Mouse (Mus musculus) forebrain, postnatal 0 days (tissue): Measurements from ENCODE around the gene Gripap1. TPM values are rescaled to one million over a fixed set of nuclear protein-coding genes. Genes with fewer than 3 reads are reported as not detected.

ENCODE experiments used
- ATAC-seq: fragments of 200-750 bp; cut with Nextera tagmentation; 2 replicates; pipeline ENCODE4 v1.8.0; 2017; ENCODE audit warnings: mild to moderate bottlenecking, moderate library complexity
- DNase-seq: peaks from one replicate; pipeline ENCODE4 v3.0.0-alpha.2; 2015
- H3K27ac ChIP-seq: fragments of 300-500 bp; sonication (generic); 2 replicates; pipeline ENCODE4 v1.5.1; 2014; ENCODE audit warnings: low read depth, mild to moderate bottlenecking, antibody characterized with exemption, low read length, moderate library complexity, mixed read lengths
- H3K27me3 ChIP-seq: fragments of 300-500 bp; sonication (generic); 2 replicates; pipeline ENCODE4 v1.6.1; 2014; ENCODE audit warnings: mild to moderate bottlenecking, low read length, mixed read lengths; ENCODE audit not compliant: insufficient read depth
- H3K36me3 ChIP-seq: fragments of 300-500 bp; sonication (generic); 2 replicates; pipeline ENCODE4 v1.6.1; 2014; ENCODE audit warnings: mild to moderate bottlenecking, moderate library complexity; ENCODE audit not compliant: insufficient read depth
- H3K4me1 ChIP-seq: fragments of 300-500 bp; sonication (generic); 2 replicates; pipeline ENCODE4 v1.6.1; 2014; ENCODE audit warnings: antibody characterized with exemption; ENCODE audit not compliant: insufficient read depth
- H3K4me2 ChIP-seq: fragments of 300-500 bp; sonication (generic); 2 replicates; pipeline ENCODE4 v1.6.1; 2014; ENCODE audit warnings: low read depth, mild to moderate bottlenecking, moderate library complexity
- H3K4me3 ChIP-seq: fragments of 300-500 bp; sonication (generic); 2 replicates; pipeline ENCODE4 v1.5.1; 2014; ENCODE audit warnings: low read depth, low read length, mixed read lengths
- H3K9ac ChIP-seq: fragments of 300-500 bp; sonication (generic); 2 replicates; pipeline ENCODE4 v1.6.1; 2014; ENCODE audit warnings: mild to moderate bottlenecking
- H3K9me3 ChIP-seq: fragments of 300-500 bp; sonication (generic); 2 replicates; pipeline ENCODE4 v1.6.1; 2016; ENCODE audit warnings: low read length
- CTCF ChIP-seq: sonication (generic); IDR thresholded peaks from 2 replicates; pipeline ENCODE4 v1.5.1; 2016; ENCODE audit warnings: antibody characterized with exemption, control low read depth, low read depth
- WGBS: fragments of 180-500 bp; shearing (Covaris S2); extraction: QIAGEN DNeasy Blood & Tissue Kit; methylation state at CpG from one replicate; pipeline ENCODE4 v1.1.7; 2014; 5-methylcytosine and 5-hydroxymethylcytosine counted together
- polyA plus RNA-seq: library from polyadenylated mRNA; unstranded; fragments of >200 nt; fragmentation: Nextera tagmentation; extraction: Ambion mirVana; gene quantifications from 2 replicates; pipeline ENCODE4 v1.2.1, GENCODE M21; 2015
- total RNA-seq: library from RNA; depleted of rRNA; stranded (reverse); fragments of >200 nt; gene quantifications from 2 replicates; pipeline ENCODE4 v1.2.3, GENCODE M21; 2014

Gripap1 gene
- total and polyA plus RNA-seq, 2 experiments from 2014 or later = 40.7 to 62.4 TPM

GRCm38 (mm10) chrX:7765281-7765670 is 24.3 kb upstream of the Gripap1 start:
- Histone ChIP-seq H3K9me3 (no peaks in the 10 kb centered on the region), H3K27ac (no peak overlapping the region), H3K9ac (peak overlapping the region; percentile 28; the same call in 1 of the 2 replicates), H3K4me1 (no peaks in the 10 kb centered on the region), H3K36me3 (peaks cover 3% of the 10 kb centered on the region; the same call in 1 of the 2 replicates), H3K4me3 (peak overlapping the region; percentile 30), H3K27me3 (no peaks in the 10 kb centered on the region), H3K4me2 (peak overlapping the region; percentile 59)
- 24% methylated on average over 13 of the region's 13 CpGs for WGBS
- DNase-seq (no peak), ATAC-seq (no peak)
- no peak for TF ChIP-seq CTCF

- ATAC-seq (peak; percentile 12; the same call in 1 of the 2 replicates), DNase-seq (no peak)
- Histone ChIP-seq H3K9me3 (no peaks in the 10 kb centered on the region), H3K4me2 (peak overlapping the region; percentile 59), H3K27ac (no peak overlapping the region), H3K36me3 (peaks cover 3% of the 10 kb centered on the region), H3K27me3 (no peaks in the 10 kb centered on the region), H3K4me3 (peak overlapping the region; percentile 30), H3K9ac (peak overlapping the region; percentile 28; the same call in 1 of the 2 replicates), H3K4me1 (no peaks in the 10 kb centered on the region)
- WGBS = 28% methylated on average over 11 of the region's 11 CpGs
- TF ChIP-seq CTCF = no peak
Observed at GRCm38 (mm10) chrX:7765764-7766163, 23.8 kb upstream of the Gripap1 start.

DNA sequence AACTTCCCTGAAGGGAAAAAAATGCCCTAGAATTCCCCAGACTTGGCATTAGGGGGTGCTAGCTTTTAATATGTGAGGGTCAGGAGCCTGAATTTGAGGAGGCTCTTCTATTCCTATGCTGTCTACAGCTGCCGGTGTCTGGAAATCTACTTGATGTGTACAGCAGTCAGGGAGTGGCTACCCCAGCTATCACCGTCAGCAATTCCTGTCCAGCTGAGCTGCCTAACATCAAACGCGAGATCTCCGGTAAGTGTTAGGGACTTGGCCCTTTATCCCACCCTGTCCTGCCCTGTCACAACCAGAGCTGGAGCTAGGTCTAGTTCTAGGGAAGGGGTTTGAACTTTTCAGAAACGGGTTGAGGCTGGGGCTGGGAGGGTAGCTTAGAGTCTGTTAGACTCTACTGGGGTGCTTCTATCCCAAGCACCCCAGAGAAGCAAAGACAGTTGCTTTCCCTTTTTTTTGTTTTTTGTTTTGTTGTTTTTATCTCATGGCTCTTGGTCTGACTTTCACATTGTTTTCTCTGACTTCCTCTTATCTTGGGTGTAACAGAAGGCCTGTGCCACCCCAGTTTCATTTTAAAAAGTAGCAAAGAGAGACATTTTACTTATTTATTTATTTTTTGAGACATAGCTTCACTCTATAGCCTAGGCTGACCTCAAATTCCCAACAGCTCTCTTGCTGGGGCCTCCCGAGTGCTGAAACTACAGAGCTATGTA is 20.1 kb upstream of the Gripap1 start:
- DNase-seq = no peak

DNA sequence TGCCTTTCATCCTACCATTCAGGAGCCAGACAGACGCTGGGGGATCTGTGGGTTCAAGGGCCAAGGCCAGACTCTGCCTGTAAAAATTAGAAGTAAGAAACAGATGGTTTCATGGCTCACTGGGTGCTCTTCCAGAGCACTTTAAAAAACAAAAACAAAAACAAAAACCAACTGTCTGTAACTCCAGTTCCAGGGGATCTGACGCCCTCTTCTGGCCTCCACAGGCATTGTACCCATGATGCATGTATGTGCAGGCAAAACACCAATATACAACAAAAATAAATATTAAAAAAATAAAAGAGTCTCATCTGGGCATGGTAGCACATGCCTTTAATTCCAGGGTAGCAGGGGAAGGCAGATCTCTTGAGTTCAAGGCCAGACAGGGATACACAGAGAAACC is 16.8 kb upstream of the Gripap1 start:
- Histone ChIP-seq H3K4me3 (no peak overlapping the region), H3K9ac (no peak overlapping the region), H3K4me1 (no peaks in the 10 kb centered on the region), H3K36me3 (peaks cover 3% of the 10 kb centered on the region), H3K4me2 (no peak overlapping the region), H3K9me3 (no peaks in the 10 kb centered on the region), H3K27ac (no peak overlapping the region), H3K27me3 (no peaks in the 10 kb centered on the region)
- ATAC-seq (no peak), DNase-seq (no peak)
- peak; percentile 35 for TF ChIP-seq CTCF
- WGBS = 60% methylated on average over 2 of the region's 2 CpGs

More for the DNA sequence above, 20.1 kb upstream of the Gripap1 start:
- ATAC-seq = no peak
- no peak overlapping the region for H3K27ac ChIP-seq
- WGBS = 96% methylated on average over 7 of the region's 7 CpGs
- H3K36me3 ChIP-seq = peaks cover 3% of the 10 kb centered on the region
- no peak for TF ChIP-seq CTCF
- no peak overlapping the region for H3K9ac ChIP-seq
- H3K27me3 ChIP-seq = no peaks in the 10 kb centered on the region
- H3K9me3 ChIP-seq = no peaks in the 10 kb centered on the region
- H3K4me2 ChIP-seq = no peak overlapping the region
- no peak overlapping the region for H3K4me3 ChIP-seq
- H3K4me1 ChIP-seq = no peaks in the 10 kb centered on the region

- Histone ChIP-seq H3K36me3 (no peaks in the 10 kb centered on the region; the same call in 1 of the 2 replicates), H3K27me3 (no peaks in the 10 kb centered on the region), H3K9ac (no peak overlapping the region), H3K9me3 (no peaks in the 10 kb centered on the region), H3K4me3 (no peak overlapping the region), H3K4me1 (no peaks in the 10 kb centered on the region), H3K4me2 (no peak overlapping the region), H3K27ac (no peak overlapping the region)
- DNase-seq (no peak), ATAC-seq (no peak)
- TF ChIP-seq CTCF = no peak
- WGBS = 76% methylated on average over 9 of the region's 9 CpGs
Observed at GRCm38 (mm10) chrX:7775501-7776205, 13.9 kb upstream of the Gripap1 start.

GRCm38 (mm10) chrX:7776329-7777082 is 13.1 kb upstream of the Gripap1 start:
- peak; percentile 69 for TF ChIP-seq CTCF
- Histone ChIP-seq H3K27ac (no peak overlapping the region), H3K4me1 (no peaks in the 10 kb centered on the region), H3K9ac (no peak overlapping the region), H3K27me3 (no peaks in the 10 kb centered on the region), H3K4me2 (no peak overlapping the region), H3K36me3 (no peaks in the 10 kb centered on the region), H3K4me3 (no peak overlapping the region), H3K9me3 (no peaks in the 10 kb centered on the region)
- 48% methylated on average over 8 of the region's 8 CpGs for WGBS
- ATAC-seq (peak; percentile 84), DNase-seq (peak; percentile 44)
